Mouse (Mus musculus) kidney, postnatal 0 days (tissue): Measurements from ENCODE around the gene Gm20388. TPM values are rescaled to one million over a fixed set of nuclear protein-coding genes. Genes with fewer than 3 reads are reported as not detected.

Experiments
- ATAC-seq: fragments of 200-750 bp; cut with Nextera tagmentation; replicated peaks from 2 replicates; pipeline ENCODE4 v1.8.0; 2017; ENCODE audit warnings: low read depth, moderate number of reproducible peaks, moderate TSS enrichment, moderate library complexity; ENCODE audit not compliant: low FRiP score
- DNase-seq: peaks from one replicate; pipeline ENCODE4 v3.0.0-alpha.2; 2016; ENCODE audit warnings: low spot score
- H3K27ac ChIP-seq: fragments of 300-500 bp; sonication (generic); 2 replicates; pipeline ENCODE4 v1.5.1; 2014; ENCODE audit warnings: mild to moderate bottlenecking
- H3K27me3 ChIP-seq: fragments of 300-500 bp; sonication (generic); 2 replicates; pipeline ENCODE4 v1.6.1; 2014; ENCODE audit warnings: low read length, mixed read lengths; ENCODE audit not compliant: insufficient read depth
- H3K36me3 ChIP-seq: fragments of 300-500 bp; sonication (generic); 2 replicates; pipeline ENCODE4 v1.6.1; 2014; ENCODE audit warnings: low read length, mixed read lengths; ENCODE audit not compliant: insufficient read depth
- H3K4me1 ChIP-seq: fragments of 300-500 bp; sonication (generic); replicated peaks from 2 replicates; pipeline ENCODE4 v1.6.1; 2014; ENCODE audit warnings: antibody characterized with exemption, low read length, mixed read lengths; ENCODE audit not compliant: insufficient read depth
- H3K4me2 ChIP-seq: fragments of 300-500 bp; sonication (generic); 2 replicates; pipeline ENCODE4 v1.6.1; 2014; ENCODE audit warnings: mild to moderate bottlenecking, low read length, moderate library complexity, mixed read lengths
- H3K4me3 ChIP-seq: fragments of 300-500 bp; sonication (generic); replicated peaks from 2 replicates; pipeline ENCODE4 v1.5.1; 2014; ENCODE audit warnings: low read depth, low read length
- H3K9ac ChIP-seq: fragments of 300-500 bp; sonication (generic); 2 replicates; pipeline ENCODE4 v1.6.1; 2014; ENCODE audit warnings: low read depth, low read length
- H3K9me3 ChIP-seq: fragments of 300-500 bp; sonication (generic); replicated peaks from 2 replicates; pipeline ENCODE4 v1.6.1; 2016; ENCODE audit warnings: low read length, inconsistent platforms, mixed read lengths
- CTCF ChIP-seq: IDR thresholded peaks from 2 replicates; pipeline ENCODE4 v1.5.1; 2016; ENCODE audit warnings: antibody characterized with exemption, low read depth, mild to moderate bottlenecking, moderate library complexity
- WGBS: fragments of 180-500 bp; shearing (Covaris S2); extraction: QIAGEN DNeasy Blood & Tissue Kit; methylation state at CpG from one replicate; pipeline ENCODE4 v1.1.7; 2014; 5-methylcytosine and 5-hydroxymethylcytosine counted together
- polyA plus RNA-seq: library from polyadenylated mRNA; unstranded; fragments of >200 nt; fragmentation: Nextera tagmentation; extraction: Ambion mirVana; gene quantifications from 2 replicates; pipeline ENCODE4 v1.2.1, GENCODE M21; 2015

Gene Gm20388
- polyA plus RNA-seq, 1 experiment from 2014 or later, result not detected

DNA sequence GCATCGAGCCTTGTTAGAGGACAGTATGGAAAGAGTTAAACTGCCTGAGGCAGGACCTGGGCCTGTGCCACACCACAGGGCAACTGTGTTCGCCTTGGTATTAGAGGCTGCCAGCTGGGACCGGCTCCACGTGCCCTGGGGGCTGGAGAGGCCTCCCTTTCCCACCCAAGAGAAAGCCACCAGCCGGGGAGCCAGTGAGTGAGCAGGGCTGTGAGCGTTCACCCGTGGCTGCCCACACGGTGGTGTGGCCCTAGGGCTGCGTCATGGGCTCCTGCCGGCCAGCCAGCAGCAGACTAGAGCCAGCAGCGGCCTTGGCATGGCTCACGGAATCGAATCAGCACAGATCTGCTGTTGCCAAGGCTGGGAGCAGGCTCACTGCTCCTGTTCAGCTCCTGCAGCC lies 359.8 kb downstream of the Gm20388 start:
- no peak for TF ChIP-seq CTCF
- Histone ChIP-seq H3K4me2 (no peak overlapping the region), H3K4me1 (peaks cover 25% of the 10 kb centered on the region), H3K9ac (no peak overlapping the region), H3K27me3 (no peaks in the 10 kb centered on the region), H3K9me3 (no peaks in the 10 kb centered on the region), H3K4me3 (no peak overlapping the region), H3K27ac (no peak overlapping the region), H3K36me3 (no peaks in the 10 kb centered on the region)
- 51% methylated on average over 13 of the region's 13 CpGs for WGBS
- ATAC-seq (no peak), DNase-seq (no peak)

DNA sequence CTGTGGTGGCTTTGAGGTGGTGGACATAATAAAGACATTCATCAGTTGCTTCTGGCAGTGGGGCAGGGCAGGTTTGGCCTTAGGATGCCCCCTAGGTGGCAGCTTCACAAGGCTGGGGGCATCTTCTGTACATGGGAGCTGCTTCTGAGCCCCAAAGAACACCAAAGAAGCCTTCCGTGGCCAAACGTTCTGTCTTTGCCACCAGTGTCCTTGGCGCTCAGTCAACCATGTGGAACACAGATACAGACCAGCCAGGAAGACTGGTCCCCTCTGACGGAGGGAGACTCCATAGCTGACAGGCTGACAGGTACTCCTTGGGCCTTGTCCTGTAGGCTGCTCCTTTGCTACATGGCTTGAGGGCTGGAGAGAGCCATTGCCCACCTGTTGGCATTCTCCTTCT lies 362.8 kb downstream of the Gm20388 start:
- no peak for DNase-seq
- no peak for ATAC-seq
- Histone ChIP-seq H3K9me3 (no peaks in the 10 kb centered on the region), H3K4me3 (no peak overlapping the region), H3K9ac (no peak overlapping the region), H3K27ac (no peak overlapping the region), H3K27me3 (no peaks in the 10 kb centered on the region), H3K4me1 (peaks cover 41% of the 10 kb centered on the region), H3K36me3 (no peaks in the 10 kb centered on the region), H3K4me2 (no peak overlapping the region)
- TF ChIP-seq CTCF, result no peak
- 68% methylated on average over 4 of the region's 4 CpGs for WGBS

DNA sequence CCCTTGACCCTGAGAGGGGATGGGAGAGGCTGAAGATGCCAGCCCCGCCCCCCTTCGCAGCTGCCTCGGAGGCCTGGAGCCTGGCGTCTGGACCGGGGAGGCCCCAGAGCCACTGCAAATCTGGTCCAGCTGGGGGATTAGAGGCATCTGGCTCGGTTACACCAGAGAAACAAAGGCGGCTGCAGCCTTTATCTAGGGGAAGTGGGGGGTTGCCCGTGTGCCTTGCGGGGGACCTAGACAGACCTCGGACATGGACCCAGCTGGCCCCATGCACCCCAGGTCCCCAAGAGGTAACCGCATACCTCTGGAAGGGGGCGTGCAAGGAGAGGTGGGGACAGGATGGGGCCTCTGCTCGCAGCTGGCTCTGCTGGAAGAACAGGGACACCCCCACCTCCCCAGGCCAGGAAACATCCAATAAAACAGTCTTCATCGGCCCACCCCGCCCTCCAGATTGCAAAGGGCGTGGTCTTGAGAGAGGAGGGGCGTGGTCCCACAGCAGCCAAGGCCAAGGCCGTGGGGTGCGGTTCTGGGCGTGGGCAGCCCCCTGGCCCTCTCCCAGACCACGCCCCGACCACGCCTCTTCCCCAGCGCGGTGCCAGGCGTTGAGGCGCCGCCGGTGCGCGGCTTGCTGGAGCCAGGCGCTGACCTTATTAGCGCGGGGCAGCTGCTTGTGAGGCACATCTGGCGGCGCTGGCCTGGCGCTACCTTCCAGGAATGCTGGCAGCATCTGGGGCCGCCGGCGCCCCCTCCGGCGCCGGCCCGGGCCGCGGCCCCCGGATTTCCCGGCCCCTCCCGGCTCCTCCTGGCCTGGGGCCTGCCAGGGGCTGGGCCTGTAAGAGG lies 365.6 kb downstream of the Gm20388 start:
- Histone ChIP-seq H3K4me2 (peak overlapping the region; percentile 76), H3K4me1 (peaks cover 36% of the 10 kb centered on the region), H3K9ac (peak overlapping the region; percentile 51), H3K27me3 (no peaks in the 10 kb centered on the region), H3K4me3 (peak overlapping the region; percentile 30), H3K36me3 (no peaks in the 10 kb centered on the region), H3K27ac (peak overlapping the region; percentile 87), H3K9me3 (no peaks in the 10 kb centered on the region)
- DNase-seq (peak; percentile 96), ATAC-seq (peak; percentile 82)
- WGBS, result under 1% methylated on average over 44 of the region's 49 CpGs
- no peak for TF ChIP-seq CTCF

DNA sequence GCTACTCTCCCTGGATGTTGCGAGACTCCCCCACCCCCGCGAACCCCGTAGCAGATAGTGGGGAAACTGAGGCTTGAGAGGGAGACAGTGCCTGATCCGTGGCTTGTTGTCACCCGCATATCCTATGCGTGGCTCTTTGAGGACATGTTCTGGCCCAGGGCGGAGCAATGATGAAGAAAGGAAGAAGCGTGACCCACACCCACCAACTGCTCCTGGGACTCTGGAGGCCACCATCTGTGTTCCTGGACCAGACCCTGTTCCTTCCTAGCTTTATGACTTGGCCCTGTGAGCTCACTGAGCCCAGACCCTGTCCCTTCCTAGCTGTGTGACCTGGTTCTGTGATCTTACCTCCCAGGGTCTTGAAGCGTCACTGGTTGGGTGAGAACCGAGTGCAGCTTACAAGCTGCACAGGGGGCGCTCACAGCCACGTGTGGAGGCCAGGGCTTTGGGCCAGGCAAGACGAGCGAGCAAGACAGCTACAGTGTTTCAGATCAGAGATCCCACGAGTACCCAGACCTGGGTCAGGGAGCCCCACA lies 366.3 kb downstream of the Gm20388 start:
- Histone ChIP-seq H3K4me2 (peak overlapping the region; percentile 76), H3K27me3 (no peaks in the 10 kb centered on the region), H3K4me3 (peak overlapping the region; percentile 30), H3K9ac (peak overlapping the region; percentile 51), H3K27ac (peak overlapping the region; percentile 87), H3K4me1 (peaks cover 36% of the 10 kb centered on the region), H3K9me3 (no peaks in the 10 kb centered on the region), H3K36me3 (no peaks in the 10 kb centered on the region)
- TF ChIP-seq CTCF, result peak; percentile 61
- peak; percentile 78 for DNase-seq
- ATAC-seq, result peak; percentile 48
- 4% methylated on average over 16 of the region's 16 CpGs for WGBS

DNA sequence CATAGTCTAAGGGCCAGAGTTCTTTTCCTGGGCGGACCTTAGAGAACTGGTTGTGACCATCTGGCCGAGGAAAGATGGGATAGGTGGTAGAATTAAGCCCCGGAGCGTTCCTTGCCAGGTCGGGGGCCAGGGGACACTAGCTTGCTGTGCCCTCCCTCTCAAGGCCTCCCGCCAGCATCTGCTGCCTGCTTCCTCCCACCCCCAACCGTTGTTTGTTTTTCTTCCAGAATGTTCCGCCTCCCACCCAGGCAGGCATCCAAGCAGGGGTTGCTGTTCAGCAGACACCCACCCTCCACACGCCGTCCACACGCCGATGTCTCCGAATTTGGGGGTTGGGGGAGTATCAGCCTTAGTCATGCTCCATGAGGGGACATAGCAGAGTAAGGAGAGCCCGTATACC lies 367.4 kb downstream of the Gm20388 start:
- Histone ChIP-seq H3K4me2 (no peak overlapping the region), H3K36me3 (no peaks in the 10 kb centered on the region), H3K27me3 (no peaks in the 10 kb centered on the region), H3K9ac (no peak overlapping the region), H3K27ac (no peak overlapping the region), H3K9me3 (no peaks in the 10 kb centered on the region), H3K4me3 (no peak overlapping the region), H3K4me1 (peaks cover 39% of the 10 kb centered on the region)
- no peak for TF ChIP-seq CTCF
- ATAC-seq (no peak), DNase-seq (peak; percentile 60)
- 21% methylated on average over 14 of the region's 14 CpGs for WGBS

DNA sequence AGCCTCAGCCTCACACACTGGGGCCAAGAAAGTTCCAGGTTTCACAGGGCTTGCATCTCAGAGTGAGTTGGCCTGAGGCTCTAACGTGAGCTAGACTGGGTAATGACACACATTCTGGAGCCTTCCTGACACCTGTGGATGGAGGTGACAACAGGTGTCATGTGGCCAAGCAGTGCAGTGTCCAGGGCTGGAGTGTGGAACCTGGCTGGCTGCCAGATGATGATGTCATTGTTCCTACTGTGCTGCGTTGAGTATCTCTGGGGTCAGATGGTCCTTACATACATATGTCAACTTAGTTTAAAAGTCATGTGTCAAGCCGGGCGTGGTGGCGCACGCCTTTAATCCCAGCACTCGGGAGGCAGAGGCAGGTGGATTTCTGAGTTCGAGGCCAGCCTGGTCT lies 368.8 kb downstream of the Gm20388 start:
- Histone ChIP-seq H3K4me3 (no peak overlapping the region), H3K4me1 (peaks cover 47% of the 10 kb centered on the region), H3K27ac (no peak overlapping the region), H3K9ac (no peak overlapping the region), H3K4me2 (no peak overlapping the region), H3K27me3 (no peaks in the 10 kb centered on the region), H3K36me3 (no peaks in the 10 kb centered on the region), H3K9me3 (no peaks in the 10 kb centered on the region)
- no peak for ATAC-seq
- 81% methylated on average over 7 of the region's 8 CpGs for WGBS
- no peak for DNase-seq
- TF ChIP-seq CTCF, result no peak
